Mouse (Mus musculus) stomach, embryonic 16.5 days (tissue): ENCODE measurements at regions not wholly inside any gene's neighbourhood (a gene's known extent, or its start where the extent isn't known, plus 50 kb on each side); places are given as distances from the start of the nearest gene placed in this dataset.

Experiments
- ATAC-seq: fragments of 200-750 bp; cut with Nextera tagmentation; 2 replicates; pipeline ENCODE4 v1.8.0; 2017; ENCODE audit warnings: moderate number of reproducible peaks, moderate TSS enrichment; ENCODE audit not compliant: insufficient read depth, low FRiP score
- H3K27ac ChIP-seq: fragments of 300-500 bp; sonication (generic); 2 replicates; pipeline ENCODE4 v1.5.1; 2014; ENCODE audit warnings: low read length
- H3K27me3 ChIP-seq: fragments of 300-500 bp; sonication (generic); 2 replicates; pipeline ENCODE4 v1.6.1; 2014; ENCODE audit warnings: low read length, control low read depth, mixed read lengths; ENCODE audit not compliant: control insufficient read depth, insufficient read depth
- H3K36me3 ChIP-seq: fragments of 300-500 bp; sonication (generic); 2 replicates; pipeline ENCODE4 v1.6.1; 2014; ENCODE audit warnings: low read length; ENCODE audit not compliant: control insufficient read depth, insufficient read depth
- H3K4me1 ChIP-seq: fragments of 300-500 bp; sonication (generic); 2 replicates; pipeline ENCODE4 v1.6.1; 2014; ENCODE audit warnings: low read length, control low read depth, mixed read lengths; ENCODE audit not compliant: control insufficient read depth, insufficient read depth
- H3K4me2 ChIP-seq: fragments of 300-500 bp; sonication (generic); 2 replicates; pipeline ENCODE4 v1.6.1; 2014; ENCODE audit warnings: low read depth, low read length, mixed read lengths
- H3K4me3 ChIP-seq: fragments of 300-500 bp; sonication (generic); replicated peaks from 2 replicates; pipeline ENCODE4 v1.5.1; 2014; ENCODE audit warnings: mild to moderate bottlenecking, low read length
- H3K9ac ChIP-seq: fragments of 300-500 bp; sonication (generic); 2 replicates; pipeline ENCODE4 v1.6.1; 2014; ENCODE audit warnings: low read length
- H3K9me3 ChIP-seq: fragments of 300-500 bp; sonication (generic); replicated peaks from 2 replicates; pipeline ENCODE4 v1.6.1; 2016; ENCODE audit warnings: low read length, control low read depth; ENCODE audit not compliant: control insufficient read depth
- WGBS: fragments of 180-500 bp; shearing (Covaris S2); extraction: QIAGEN DNeasy Blood & Tissue Kit; methylation state at CpG from one replicate; pipeline ENCODE4 v1.1.7; 2014; 5-methylcytosine and 5-hydroxymethylcytosine counted together

DNA sequence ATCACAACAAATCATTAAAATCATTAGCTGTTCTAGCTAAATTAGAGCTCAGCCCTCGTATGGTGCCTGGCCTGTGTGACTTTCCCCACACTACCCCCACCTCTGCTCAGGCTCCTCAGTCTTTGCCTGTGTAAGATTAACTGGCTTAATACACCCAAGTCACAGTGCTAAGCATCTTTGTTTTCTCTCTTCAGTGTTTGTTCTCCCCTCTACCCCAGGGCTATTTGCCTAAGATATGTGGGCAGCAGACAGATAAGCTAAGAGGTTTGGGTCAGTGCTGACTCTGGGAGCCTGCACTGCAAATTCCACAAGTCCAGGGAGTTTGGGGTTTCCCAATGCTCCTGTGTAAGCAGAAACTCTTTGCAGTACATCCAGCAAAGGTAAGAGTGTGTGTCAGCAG lies 564.2 kb upstream of the Camk1g start:
- ATAC-seq = peak; percentile 76
- Histone ChIP-seq H3K9ac (no peak overlapping the region), H3K4me2 (no peak overlapping the region), H3K27ac (no peak overlapping the region), H3K36me3 (no peaks in the 10 kb centered on the region), H3K4me3 (no peak overlapping the region), H3K27me3 (no peaks in the 10 kb centered on the region), H3K9me3 (no peaks in the 10 kb centered on the region), H3K4me1 (no peaks in the 10 kb centered on the region)
- 39% methylated on average over 1 of the region's 1 CpGs for WGBS

DNA sequence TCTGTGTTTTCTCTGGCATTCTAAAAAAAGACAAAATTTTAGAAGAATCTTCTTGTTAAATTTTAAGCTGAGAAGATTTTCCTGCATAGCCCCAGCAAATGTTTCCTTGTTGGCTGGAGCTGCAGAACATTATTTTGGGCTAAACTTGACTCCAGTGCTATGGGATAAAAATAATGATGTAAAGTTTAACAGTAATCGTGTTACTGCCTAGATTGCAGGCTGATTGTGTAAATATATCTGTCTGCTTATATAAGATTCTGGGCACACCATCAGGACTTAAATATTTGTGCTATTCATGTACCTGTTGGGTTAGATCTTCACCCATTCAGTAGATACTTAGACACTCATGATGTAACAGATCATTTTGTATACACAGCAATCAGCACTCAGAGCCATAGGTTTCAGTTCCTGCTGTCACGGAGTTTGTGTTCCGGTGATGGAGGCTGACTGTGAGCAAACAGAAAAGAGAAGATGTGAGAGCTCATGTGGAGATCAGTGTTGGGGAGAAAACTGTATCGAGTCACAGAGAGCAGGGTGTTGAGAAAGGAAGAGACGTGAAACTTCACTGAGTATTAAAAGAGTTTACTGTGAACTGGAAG lies 561.1 kb upstream of the Camk1g start:
- Histone ChIP-seq H3K4me3 (no peak overlapping the region), H3K9ac (no peak overlapping the region), H3K4me2 (no peak overlapping the region), H3K27ac (no peak overlapping the region), H3K9me3 (no peaks in the 10 kb centered on the region), H3K27me3 (no peaks in the 10 kb centered on the region), H3K4me1 (no peaks in the 10 kb centered on the region), H3K36me3 (no peaks in the 10 kb centered on the region)
- no peak for ATAC-seq
- 52% methylated on average over 5 of the region's 5 CpGs for WGBS

DNA sequence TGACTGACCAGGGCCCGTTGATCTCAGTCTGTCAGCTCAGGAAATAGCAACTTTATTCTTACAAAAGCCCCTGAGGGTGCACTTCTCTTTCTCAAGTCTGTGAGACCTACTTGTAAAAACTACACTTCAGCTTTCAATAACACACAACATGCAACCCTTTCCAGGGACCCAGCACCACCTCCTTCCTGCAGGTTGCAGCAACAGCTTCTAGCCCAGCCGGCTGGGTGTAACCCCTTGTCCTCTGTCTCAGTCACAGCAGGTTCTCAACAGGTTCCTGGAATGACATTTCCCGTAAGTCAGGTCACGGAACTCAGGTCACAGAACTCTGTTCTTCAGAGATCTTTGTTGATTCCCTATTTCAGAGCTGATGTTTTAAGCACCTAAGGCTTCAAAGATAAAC lies 558.5 kb upstream of the Camk1g start:
- H3K9ac ChIP-seq = no peak overlapping the region
- H3K27ac ChIP-seq = no peak overlapping the region
- H3K36me3 ChIP-seq = no peaks in the 10 kb centered on the region
- H3K4me3 ChIP-seq = no peak overlapping the region
- no peak overlapping the region for H3K4me2 ChIP-seq
- no peak for ATAC-seq
- H3K9me3 ChIP-seq = no peaks in the 10 kb centered on the region
- no peaks in the 10 kb centered on the region for H3K4me1 ChIP-seq
- no peaks in the 10 kb centered on the region for H3K27me3 ChIP-seq
- 66% methylated on average over 4 of the region's 4 CpGs for WGBS

DNA sequence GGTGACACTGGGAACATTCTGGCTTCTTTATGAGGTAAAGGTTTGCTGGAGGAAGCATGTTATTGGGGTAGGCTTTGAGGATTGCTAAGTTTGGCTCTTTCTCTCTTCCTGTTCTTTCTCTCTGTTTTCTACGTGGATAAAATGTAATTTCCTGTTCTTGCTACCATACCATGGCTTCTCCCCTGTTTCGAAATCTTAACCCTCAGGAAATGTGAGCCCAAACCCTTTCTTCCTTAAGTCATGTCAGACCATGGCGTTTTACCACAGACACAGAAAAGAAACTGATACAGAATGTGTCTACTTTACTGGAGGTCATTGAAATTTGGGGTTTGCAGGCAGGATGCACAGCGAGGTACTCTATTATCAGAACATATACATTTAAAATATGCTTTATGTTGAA lies 552.7 kb upstream of the Camk1g start:
- WGBS = 73% methylated on average over 4 of the region's 4 CpGs
- H3K27me3 ChIP-seq = no peaks in the 10 kb centered on the region
- H3K4me3 ChIP-seq = no peak overlapping the region
- H3K4me2 ChIP-seq = no peak overlapping the region
- no peaks in the 10 kb centered on the region for H3K4me1 ChIP-seq
- no peak overlapping the region for H3K27ac ChIP-seq
- no peaks in the 10 kb centered on the region for H3K9me3 ChIP-seq
- H3K36me3 ChIP-seq = no peaks in the 10 kb centered on the region
- no peak for ATAC-seq
- H3K9ac ChIP-seq = no peak overlapping the region

DNA sequence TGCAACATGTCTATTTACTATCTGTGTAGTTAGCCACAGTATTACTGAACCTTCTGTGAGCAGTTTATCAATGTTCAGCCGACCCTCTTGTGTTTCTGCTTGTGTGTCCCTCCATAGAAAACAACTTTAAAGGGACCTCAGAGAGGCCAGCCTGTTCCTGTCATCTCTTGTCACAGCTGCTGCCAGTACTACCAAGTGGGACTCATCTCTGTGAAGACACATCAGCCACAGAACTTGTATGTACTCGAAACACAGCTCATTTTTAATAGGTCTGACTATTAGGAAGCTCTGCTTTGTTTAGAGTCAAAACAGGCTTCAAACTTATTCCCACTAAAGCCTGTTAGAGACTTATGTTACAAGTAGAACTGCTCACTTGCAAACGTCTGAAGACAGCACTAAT lies 549.1 kb upstream of the Camk1g start:
- no peak overlapping the region for H3K27ac ChIP-seq
- no peak for ATAC-seq
- H3K27me3 ChIP-seq = no peaks in the 10 kb centered on the region
- H3K36me3 ChIP-seq = no peaks in the 10 kb centered on the region
- no peaks in the 10 kb centered on the region for H3K9me3 ChIP-seq
- H3K4me3 ChIP-seq = no peak overlapping the region
- no peak overlapping the region for H3K4me2 ChIP-seq
- H3K4me1 ChIP-seq = no peaks in the 10 kb centered on the region
- H3K9ac ChIP-seq = no peak overlapping the region
- 49% methylated on average over 3 of the region's 3 CpGs for WGBS

DNA sequence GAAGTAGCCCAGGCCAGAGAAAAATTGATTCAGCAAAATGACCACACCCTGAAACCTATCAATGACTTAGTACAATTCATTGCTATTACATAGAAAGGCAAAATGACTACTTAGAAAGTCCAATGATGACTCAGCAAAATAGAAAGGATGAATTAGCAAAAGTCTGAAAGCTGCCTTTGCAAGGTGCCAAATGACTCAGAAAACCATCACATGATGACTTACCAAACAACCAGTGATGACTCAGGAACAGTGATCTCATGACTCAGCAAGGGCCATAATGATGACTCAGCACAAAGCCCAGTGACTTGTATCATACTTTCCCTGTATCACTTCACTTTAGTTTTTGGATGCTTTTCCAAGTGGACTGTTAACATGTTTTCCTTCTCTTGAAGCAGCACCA lies 535.6 kb upstream of the Camk1g start:
- no peak overlapping the region for H3K9ac ChIP-seq
- no peaks in the 10 kb centered on the region for H3K4me1 ChIP-seq
- no peak overlapping the region for H3K27ac ChIP-seq
- ATAC-seq = no peak
- H3K9me3 ChIP-seq = no peaks in the 10 kb centered on the region
- H3K27me3 ChIP-seq = no peaks in the 10 kb centered on the region
- no peaks in the 10 kb centered on the region for H3K36me3 ChIP-seq
- no peak overlapping the region for H3K4me3 ChIP-seq
- no peak overlapping the region for H3K4me2 ChIP-seq

DNA sequence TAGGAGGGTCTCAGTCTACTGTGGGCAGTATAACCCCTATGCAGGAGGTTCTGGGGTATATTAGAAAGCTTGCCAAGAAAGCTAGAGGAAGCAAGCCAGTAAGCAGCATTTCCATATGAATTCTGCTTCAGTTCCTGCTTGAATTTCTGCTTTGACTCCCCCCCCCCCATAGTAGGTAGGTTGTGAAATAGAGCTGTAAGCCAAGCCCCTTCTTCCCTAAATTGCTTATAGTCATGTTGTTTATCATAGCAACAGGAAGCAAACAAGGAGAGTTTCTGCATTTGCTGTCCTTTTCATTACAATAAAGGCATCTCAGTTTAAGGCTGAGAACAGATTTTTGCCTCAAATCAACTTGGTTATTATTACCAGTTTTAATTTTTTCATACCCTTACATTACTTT lies 524.0 kb upstream of the Camk1g start:
- H3K27ac ChIP-seq = no peak overlapping the region
- no peak overlapping the region for H3K4me3 ChIP-seq
- H3K36me3 ChIP-seq = no peaks in the 10 kb centered on the region
- no peak for ATAC-seq
- no peak overlapping the region for H3K4me2 ChIP-seq
- no peaks in the 10 kb centered on the region for H3K9me3 ChIP-seq
- H3K27me3 ChIP-seq = no peaks in the 10 kb centered on the region
- H3K9ac ChIP-seq = no peak overlapping the region
- H3K4me1 ChIP-seq = no peaks in the 10 kb centered on the region

DNA sequence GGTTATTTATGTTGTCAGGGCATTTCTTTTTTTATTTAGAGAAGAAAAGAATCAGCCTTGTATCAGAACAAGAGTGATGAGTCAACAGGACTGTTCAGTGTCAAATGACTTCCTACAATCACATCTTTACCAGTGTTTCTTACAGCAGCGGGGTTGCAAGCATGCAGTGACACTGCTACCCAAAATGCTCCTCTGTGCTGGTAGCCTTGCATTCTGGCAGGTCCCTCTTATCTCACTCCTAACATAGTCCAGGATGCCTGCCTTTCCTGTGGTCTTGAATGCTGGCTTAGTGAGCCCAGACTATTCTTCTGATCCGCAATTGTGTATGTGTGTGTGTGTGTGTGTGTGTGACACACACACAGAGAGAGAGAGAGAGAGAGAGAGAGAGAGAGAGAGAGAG lies 506.4 kb upstream of the Camk1g start:
- 63% methylated on average over 2 of the region's 2 CpGs for WGBS
- Histone ChIP-seq H3K4me3 (no peak overlapping the region), H3K9me3 (no peaks in the 10 kb centered on the region), H3K4me1 (no peaks in the 10 kb centered on the region; the same call in 1 of the 2 replicates), H3K27ac (no peak overlapping the region), H3K4me2 (no peak overlapping the region), H3K36me3 (no peaks in the 10 kb centered on the region), H3K27me3 (no peaks in the 10 kb centered on the region), H3K9ac (no peak overlapping the region)
- ATAC-seq = no peak

DNA sequence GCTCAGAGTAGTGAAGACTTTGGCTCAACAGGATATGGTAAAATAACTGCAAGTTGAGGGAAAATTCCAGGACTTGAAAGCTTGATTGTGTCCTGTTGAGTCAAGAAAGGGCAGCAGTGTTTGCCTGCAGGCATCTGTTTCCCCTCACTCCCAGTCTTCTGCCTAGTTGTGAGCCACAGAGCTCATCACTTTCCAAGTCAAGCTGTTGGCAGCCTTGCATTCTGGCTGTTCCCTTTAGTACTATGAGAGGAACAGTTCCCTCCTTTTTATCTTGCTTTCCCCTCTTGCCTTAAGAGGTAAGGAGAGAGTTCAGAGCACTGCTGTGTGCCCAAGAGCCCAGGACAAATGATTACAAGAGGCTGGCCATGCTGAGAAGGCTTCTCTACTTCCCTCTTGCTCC lies 506.0 kb upstream of the Camk1g start:
- no peak overlapping the region for H3K4me3 ChIP-seq
- H3K36me3 ChIP-seq = no peaks in the 10 kb centered on the region
- ATAC-seq = no peak
- no peaks in the 10 kb centered on the region for H3K27me3 ChIP-seq
- H3K4me2 ChIP-seq = no peak overlapping the region
- H3K9me3 ChIP-seq = no peaks in the 10 kb centered on the region
- H3K9ac ChIP-seq = no peak overlapping the region
- H3K27ac ChIP-seq = no peak overlapping the region
- no peaks in the 10 kb centered on the region; the same call in 1 of the 2 replicates for H3K4me1 ChIP-seq

DNA sequence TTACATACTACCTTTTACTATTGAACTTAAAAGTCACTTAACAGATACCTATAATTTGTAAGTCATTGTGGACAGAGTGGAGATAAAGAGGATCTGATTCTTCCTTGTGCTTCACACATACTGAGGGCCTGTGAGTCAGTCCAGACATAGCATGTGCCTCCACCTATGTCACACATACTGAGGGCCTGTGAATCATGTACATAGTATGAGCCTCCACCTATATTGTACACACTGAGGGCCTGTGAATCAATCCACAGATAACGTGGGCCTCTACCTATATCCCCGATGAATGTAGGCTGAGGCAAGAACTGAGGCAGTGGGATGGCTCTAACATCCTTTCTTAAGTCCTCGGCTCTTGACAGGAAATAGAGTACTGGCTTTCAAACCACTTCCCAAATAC lies 505.2 kb upstream of the Camk1g start:
- H3K4me1 ChIP-seq = no peaks in the 10 kb centered on the region; the same call in 1 of the 2 replicates
- no peaks in the 10 kb centered on the region for H3K9me3 ChIP-seq
- H3K9ac ChIP-seq = no peak overlapping the region
- 84% methylated on average over 3 of the region's 3 CpGs for WGBS
- H3K27ac ChIP-seq = no peak overlapping the region
- H3K4me2 ChIP-seq = no peak overlapping the region
- H3K4me3 ChIP-seq = no peak overlapping the region
- H3K36me3 ChIP-seq = no peaks in the 10 kb centered on the region
- ATAC-seq = no peak
- no peaks in the 10 kb centered on the region for H3K27me3 ChIP-seq
